Mouse (Mus musculus): ENCODE data around the gene Cdhr5.

DNA sequence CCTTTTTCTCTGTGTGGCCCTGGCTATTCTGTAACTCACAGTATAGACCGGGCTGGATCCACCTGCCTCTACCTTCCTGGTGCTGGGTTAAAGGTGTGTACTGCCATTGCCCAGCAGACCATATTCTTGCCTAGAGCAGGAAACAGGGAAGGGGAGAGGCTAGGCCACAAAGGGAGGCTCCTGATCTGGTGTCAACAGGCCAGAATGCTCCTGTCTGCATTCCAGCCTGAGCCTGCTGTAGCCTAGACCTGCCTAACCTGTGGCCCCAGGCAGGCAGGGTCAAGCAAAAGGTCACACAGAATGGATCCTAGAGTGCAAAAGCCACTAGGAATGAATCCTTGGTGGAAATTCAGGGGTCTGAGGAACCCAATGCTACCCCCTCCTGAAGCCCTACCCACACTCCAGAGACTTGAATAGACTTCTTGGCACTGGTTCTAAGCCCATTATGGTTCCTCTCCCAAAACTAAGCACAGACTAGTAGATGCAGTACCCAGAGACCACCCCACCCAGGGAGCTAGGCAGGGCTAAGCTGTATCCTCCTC is 57.0 kb downstream of the Cdhr5 start:
- no peak for TF ChIP-seq CTCF (IDR thresholded peaks at IDR 0.05; ENCODE audit: low read depth)
- TF ChIP-seq EP300 (IDR thresholded peaks at IDR 0.05; ENCODE audit: low read depth): no peak

Data from liver, postnatal 0 days (tissue).